ENCODE assay signal across 9 mouse cellular contexts in genomic region chr11:59425671-59426101, GRCm38 (mm10). TPM values are rescaled to one million over a fixed set of nuclear protein-coding genes. Genes with fewer than 3 reads are reported as not detected.
A peak's percentile ranks its signal among the peaks of the same experiment; 100 is the strongest.
DNase-seq lines count a peak whose midpoint lies in the region; ATAC-seq lines count a peak whose summit lies in the region.
"Had no signal": no experiment of that assay in that cellular context is flagged by ENCODE, and none has a peak within 500 bp of the region (broad histone marks: within the 10 kb centered on the region; RNA-seq: fewer than 3 reads in every experiment).

No protein-coding gene starts in this region.

- H3K9ac ChIP-seq in heart, embryonic 14.5 days (ENCODE audit: low read length) = no peak overlapping the region
- no peak overlapping the region for H3K9ac ChIP-seq in hindbrain, embryonic 14.5 days
- H3K9ac ChIP-seq in forebrain, embryonic 13.5 days = no peak overlapping the region

- H3K4me2 ChIP-seq in heart, embryonic 14.5 days (ENCODE audit: low read length) = no peak overlapping the region
- H3K4me2 ChIP-seq in hindbrain, embryonic 14.5 days (replicated peaks) = no peak overlapping the region
- H3K4me2 ChIP-seq in forebrain, embryonic 13.5 days = no peak overlapping the region

- no peak overlapping the region for H3K4me3 ChIP-seq in heart, embryonic 14.5 days (ENCODE audit: control insufficient read depth in 1 of 2, insufficient read depth in 1 of 2, low read depth in 1 of 2, low read length in 2 of 2)
- H3K4me3 ChIP-seq in hindbrain, embryonic 14.5 days (replicated peaks; ENCODE audit: low read length) = no peak overlapping the region
- H3K4me3 ChIP-seq in forebrain, embryonic 13.5 days = no peak overlapping the region

- 40% methylated on average over 7 of the region's 7 CpGs for WGBS in heart, embryonic 14.5 days
- WGBS in hindbrain, embryonic 14.5 days = 64% methylated on average over 7 of the region's 7 CpGs
- WGBS in forebrain, embryonic 13.5 days = 76% methylated on average over 7 of the region's 7 CpGs

- ATAC-seq in heart, embryonic 14.5 days (ENCODE audit: insufficient number of reproducible peaks, insufficient read depth, low FRiP score, low read depth) = 0 out of 2 replicates have a peak, but pooled peaks have one; percentile 19
- ATAC-seq in hindbrain, embryonic 14.5 days (ENCODE audit: low FRiP score) = no peak
- ATAC-seq in forebrain, embryonic 13.5 days = no peak

- H3K27me3 ChIP-seq in heart, embryonic 14.5 days (ENCODE audit: control insufficient read depth, insufficient read depth, low read length) = no peaks in the 10 kb centered on the region
- H3K27me3 ChIP-seq in hindbrain, embryonic 14.5 days (ENCODE audit: control insufficient read depth, insufficient read depth, low read length) = no peaks in the 10 kb centered on the region
- no peaks in the 10 kb centered on the region for H3K27me3 ChIP-seq in forebrain, embryonic 13.5 days

- H3K27ac ChIP-seq in heart, embryonic 14.5 days (replicated peaks in 1 of 2; ENCODE audit: control insufficient read depth in 1 of 2, insufficient read depth in 1 of 2, low read depth in 2 of 2, low read length in 2 of 2) = no peak overlapping the region
- H3K27ac ChIP-seq in hindbrain, embryonic 14.5 days = no peak overlapping the region
- no peak overlapping the region for H3K27ac ChIP-seq in forebrain, embryonic 13.5 days

- DNase-seq in heart, adult 9 months (ENCODE audit: low spot score in 2 of 2) = no peak
- peak; percentile 40 for DNase-seq in urinary bladder, postnatal 14 days (ENCODE audit: low spot score)
- DNase-seq in urinary bladder, adult 18-20 months (ENCODE audit: low spot score in 2 of 2) = no peak
- DNase-seq in left cerebral cortex, postnatal 10 days (ENCODE audit: extremely low spot score in 1 of 2, low spot score in 2 of 2) = peak; percentile 13 to 68
- DNase-seq in right cerebral cortex, adult 2 months (ENCODE audit: low spot score in 2 of 2) = peak; percentile 47 to 60
- DNase-seq in hindbrain, embryonic 14.5 days (ENCODE audit: low spot score) = no peak

- peaks cover 3 to 9% of the 10 kb centered on the region in 2 experiments; a peak in 2 of 4 replicates for H3K4me1 ChIP-seq in heart, embryonic 14.5 days (ENCODE audit: control insufficient read depth in 2 of 2, insufficient read depth in 2 of 2, low read length in 2 of 2)
- no peaks in the 10 kb centered on the region for H3K4me1 ChIP-seq in hindbrain, embryonic 14.5 days (replicated peaks; ENCODE audit: control insufficient read depth, insufficient read depth, low read length)
- no peaks in the 10 kb centered on the region for H3K4me1 ChIP-seq in forebrain, embryonic 13.5 days

- peaks cover 60% of the 10 kb centered on the region for H3K36me3 ChIP-seq in heart, embryonic 14.5 days (ENCODE audit: control insufficient read depth, insufficient read depth, low read length)
- peaks cover 73% of the 10 kb centered on the region for H3K36me3 ChIP-seq in hindbrain, embryonic 14.5 days (replicated peaks; ENCODE audit: control insufficient read depth, insufficient read depth)
- peaks cover 77% of the 10 kb centered on the region for H3K36me3 ChIP-seq in forebrain, embryonic 13.5 days (ENCODE audit: poor library complexity, severe bottlenecking)

- intact Hi-C loops in left cerebral cortex, postnatal 10 days (cut with DNase I) = loop anchor here (10.0 kb wide), 1 partner anchor 121 kb away; the partner anchor contains the start of gene Wnt9a

- no peaks in the 10 kb centered on the region for H3K9me3 ChIP-seq in heart, embryonic 14.5 days (ENCODE audit: control insufficient read depth, low read length)
- no peaks in the 10 kb centered on the region for H3K9me3 ChIP-seq in hindbrain, embryonic 14.5 days (ENCODE audit: control insufficient read depth, low read length)
- no peaks in the 10 kb centered on the region for H3K9me3 ChIP-seq in forebrain, embryonic 13.5 days (replicated peaks)

RNA-seq across cellular contexts. Expression of gene Jmjd4, which starts 24.2 kb away (rescaled TPM):
- polyA plus RNA-seq in heart, embryonic 14.5 days (2014; fragmentation: Nextera tagmentation; extraction: Ambion mirVana) = 10.8 and 11.4 TPM in 2 replicates
- total RNA-seq in left cerebral cortex, postnatal 10 days (2021) = 10 to 100 TPM; 34.4 to 34.5 TPM
- polyA plus RNA-seq in hindbrain, embryonic 14.5 days (2014; fragmentation: Nextera tagmentation; extraction: Ambion mirVana) = 17.6 and 19.8 TPM in 2 replicates
- 12.5 and 13.0 TPM in 2 replicates for polyA plus RNA-seq in forebrain, embryonic 13.5 days (2015; fragmentation: Nextera tagmentation; extraction: Ambion mirVana)

RNA-seq across cellular contexts. Expression of gene Snap47, which starts 25.3 kb away (rescaled TPM):
- 93.8 and 98.8 TPM in 2 replicates for polyA plus RNA-seq in heart, embryonic 14.5 days (2014; fragmentation: Nextera tagmentation; extraction: Ambion mirVana)
- total RNA-seq in left cerebral cortex, postnatal 10 days (2021) = 100 to 1,000 TPM; 366 to 371 TPM
- polyA plus RNA-seq in hindbrain, embryonic 14.5 days (2014; fragmentation: Nextera tagmentation; extraction: Ambion mirVana) = 622 and 648 TPM in 2 replicates
- polyA plus RNA-seq in forebrain, embryonic 13.5 days (2015; fragmentation: Nextera tagmentation; extraction: Ambion mirVana) = 239 and 252 TPM in 2 replicates

RNA-seq across cellular contexts. Expression of gene Zfp867, which starts 46.6 kb away (rescaled TPM):
- 7.6 and 7.9 TPM in 2 replicates for polyA plus RNA-seq in heart, embryonic 14.5 days (2014; fragmentation: Nextera tagmentation; extraction: Ambion mirVana)
- 1 to 10 TPM; 4.2 to 4.7 TPM for total RNA-seq in left cerebral cortex, postnatal 10 days (2021)
- 13.7 and 16.3 TPM in 2 replicates for polyA plus RNA-seq in hindbrain, embryonic 14.5 days (2014; fragmentation: Nextera tagmentation; extraction: Ambion mirVana)
- 13.5 and 14.1 TPM in 2 replicates for polyA plus RNA-seq in forebrain, embryonic 13.5 days (2015; fragmentation: Nextera tagmentation; extraction: Ambion mirVana)

RNA-seq across cellular contexts. Expression of gene Prss38, which starts 50.2 kb away (rescaled TPM):
- polyA plus RNA-seq in heart, embryonic 14.5 days (2014; fragmentation: Nextera tagmentation; extraction: Ambion mirVana) = not detected in 2 replicates
- not detected for total RNA-seq in left cerebral cortex, postnatal 10 days (2021)
- polyA plus RNA-seq in hindbrain, embryonic 14.5 days (2014; fragmentation: Nextera tagmentation; extraction: Ambion mirVana) = not detected in 2 replicates
- not detected in 2 replicates for polyA plus RNA-seq in forebrain, embryonic 13.5 days (2015; fragmentation: Nextera tagmentation; extraction: Ambion mirVana)
- total RNA-seq: layer of hippocampus, postnatal 10 days had no signal

Comparison
In these comparisons a context has a peak if more than half of its experiments do, and no peak if none do; other contexts are left out.
1. DNase-seq: peak in urinary bladder, postnatal 14 days (single experiment), left cerebral cortex, postnatal 10 days (2 of 2) and right cerebral cortex, adult 2 months (2 of 2); none in heart, adult 9 months (0 of 2), urinary bladder, adult 18-20 months (0 of 2) and hindbrain, embryonic 14.5 days (single experiment).